Mouse (Mus musculus) heart, embryonic 13.5 days (tissue): ENCODE measurements at regions not wholly inside any gene's neighbourhood (a gene's known extent, or its start where the extent isn't known, plus 50 kb on each side); places are given as distances from the start of the nearest gene placed in this dataset.

Source experiments
- ATAC-seq: fragments of 200-750 bp; cut with Nextera tagmentation; 2 replicates; pipeline ENCODE4 v1.8.0; 2017; ENCODE audit warnings: moderate TSS enrichment; ENCODE audit not compliant: insufficient number of reproducible peaks, low FRiP score, low TSS enrichment; ENCODE audit errors: extremely low read depth
- H3K27ac ChIP-seq: fragments of 300-500 bp; sonication (generic); replicated peaks from 2 replicates; pipeline ENCODE4 v1.5.1; 2015; ENCODE audit warnings: moderate library complexity, mild to moderate bottlenecking, inconsistent platforms
- H3K27me3 ChIP-seq: fragments of 300-500 bp; sonication (generic); replicated peaks from 2 replicates; pipeline ENCODE4 v1.6.1; 2015; ENCODE audit warnings: mild to moderate bottlenecking, inconsistent platforms
- H3K36me3 ChIP-seq: fragments of 300-500 bp; sonication (generic); 2 replicates; pipeline ENCODE4 v1.6.1; 2015; ENCODE audit warnings: mild to moderate bottlenecking, inconsistent platforms
- H3K4me1 ChIP-seq: fragments of 300-500 bp; sonication (generic); 2 replicates; pipeline ENCODE4 v1.6.1; 2015; ENCODE audit warnings: inconsistent platforms
- H3K4me2 ChIP-seq: fragments of 300-500 bp; sonication (generic); 2 replicates; pipeline ENCODE4 v1.6.1; 2015; ENCODE audit warnings: inconsistent platforms, mild to moderate bottlenecking, moderate library complexity
- H3K4me3 ChIP-seq: fragments of 300-500 bp; sonication (generic); 2 replicates; pipeline ENCODE4 v1.5.1; 2015; ENCODE audit warnings: moderate library complexity, mild to moderate bottlenecking, inconsistent platforms
- H3K9ac ChIP-seq: fragments of 300-500 bp; sonication (generic); 2 replicates; pipeline ENCODE4 v1.6.1; 2015; ENCODE audit warnings: inconsistent platforms, mild to moderate bottlenecking, moderate library complexity
- H3K9me3 ChIP-seq: fragments of 300-500 bp; sonication (generic); 2 replicates; pipeline ENCODE4 v1.6.1; 2016; ENCODE audit warnings: inconsistent platforms
- WGBS: fragments of 180-500 bp; shearing (Covaris S2); methylation state at CpG from one replicate; pipeline ENCODE4 v1.1.7; 2015; ENCODE audit warnings: mixed read lengths; 5-methylcytosine and 5-hydroxymethylcytosine counted together

DNA sequence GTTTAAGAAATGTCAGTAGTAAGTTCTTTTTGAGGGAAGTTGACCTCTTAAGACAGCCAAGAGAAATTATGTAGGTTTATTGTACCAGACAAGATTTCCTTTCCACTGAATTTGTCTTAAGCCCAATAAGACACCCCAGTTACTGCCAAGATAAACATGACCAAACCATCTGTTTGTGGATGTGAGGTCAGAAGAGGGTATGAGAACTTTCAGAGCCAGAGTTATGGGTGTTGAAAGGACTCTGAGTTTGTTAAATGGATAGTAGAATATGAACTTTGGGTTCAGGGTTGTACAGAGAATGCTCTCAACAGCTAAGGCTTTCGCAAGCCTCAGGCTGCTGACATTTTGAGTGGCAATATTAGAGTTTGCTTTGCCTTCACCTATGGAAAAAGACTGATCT lies 287.7 kb upstream of the Rarb start:
- no peak overlapping the region for H3K4me3 ChIP-seq
- H3K36me3 ChIP-seq: no peaks in the 10 kb centered on the region
- no peak overlapping the region for H3K27ac ChIP-seq
- 68% methylated on average over 1 of the region's 1 CpGs for WGBS
- H3K4me1 ChIP-seq: no peaks in the 10 kb centered on the region
- H3K9me3 ChIP-seq: no peaks in the 10 kb centered on the region
- no peaks in the 10 kb centered on the region for H3K27me3 ChIP-seq
- no peak for ATAC-seq
- no peak overlapping the region for H3K9ac ChIP-seq
- no peak overlapping the region for H3K4me2 ChIP-seq

- Histone ChIP-seq H3K27ac (no peak overlapping the region), H3K9ac (no peak overlapping the region), H3K4me2 (no peak overlapping the region), H3K4me1 (no peaks in the 10 kb centered on the region), H3K36me3 (no peaks in the 10 kb centered on the region), H3K4me3 (no peak overlapping the region), H3K9me3 (no peaks in the 10 kb centered on the region), H3K27me3 (no peaks in the 10 kb centered on the region)
- no peak for ATAC-seq
These were observed 283.5 kb upstream of the Rarb start for GRCm38 (mm10) chr14:17102486-17102885.

DNA sequence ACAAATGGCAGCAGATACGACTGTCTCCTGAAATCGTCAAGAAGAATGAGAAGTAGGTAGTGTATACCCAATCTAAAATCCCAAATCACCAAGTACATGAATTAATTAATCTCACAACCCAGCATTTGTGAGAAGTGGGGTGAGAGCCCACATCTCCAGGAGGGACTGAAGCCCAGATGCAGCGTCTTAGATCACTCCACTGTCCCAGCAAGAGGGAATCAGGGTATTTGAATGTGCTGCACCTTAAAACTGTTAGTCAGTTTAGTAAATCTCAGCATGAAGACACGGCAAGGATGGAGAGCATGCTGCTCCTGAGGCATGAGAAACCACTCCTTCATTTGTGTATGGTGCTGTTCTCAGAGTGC lies 271.6 kb upstream of the Rarb start:
- WGBS: 43% methylated on average over 4 of the region's 4 CpGs
- no peak for ATAC-seq
- Histone ChIP-seq H3K36me3 (no peaks in the 10 kb centered on the region), H3K27ac (no peak overlapping the region), H3K4me1 (peaks cover 14% of the 10 kb centered on the region; the same call in 1 of the 2 replicates), H3K4me2 (no peak overlapping the region), H3K9ac (no peak overlapping the region), H3K9me3 (no peaks in the 10 kb centered on the region), H3K27me3 (no peaks in the 10 kb centered on the region), H3K4me3 (no peak overlapping the region)

DNA sequence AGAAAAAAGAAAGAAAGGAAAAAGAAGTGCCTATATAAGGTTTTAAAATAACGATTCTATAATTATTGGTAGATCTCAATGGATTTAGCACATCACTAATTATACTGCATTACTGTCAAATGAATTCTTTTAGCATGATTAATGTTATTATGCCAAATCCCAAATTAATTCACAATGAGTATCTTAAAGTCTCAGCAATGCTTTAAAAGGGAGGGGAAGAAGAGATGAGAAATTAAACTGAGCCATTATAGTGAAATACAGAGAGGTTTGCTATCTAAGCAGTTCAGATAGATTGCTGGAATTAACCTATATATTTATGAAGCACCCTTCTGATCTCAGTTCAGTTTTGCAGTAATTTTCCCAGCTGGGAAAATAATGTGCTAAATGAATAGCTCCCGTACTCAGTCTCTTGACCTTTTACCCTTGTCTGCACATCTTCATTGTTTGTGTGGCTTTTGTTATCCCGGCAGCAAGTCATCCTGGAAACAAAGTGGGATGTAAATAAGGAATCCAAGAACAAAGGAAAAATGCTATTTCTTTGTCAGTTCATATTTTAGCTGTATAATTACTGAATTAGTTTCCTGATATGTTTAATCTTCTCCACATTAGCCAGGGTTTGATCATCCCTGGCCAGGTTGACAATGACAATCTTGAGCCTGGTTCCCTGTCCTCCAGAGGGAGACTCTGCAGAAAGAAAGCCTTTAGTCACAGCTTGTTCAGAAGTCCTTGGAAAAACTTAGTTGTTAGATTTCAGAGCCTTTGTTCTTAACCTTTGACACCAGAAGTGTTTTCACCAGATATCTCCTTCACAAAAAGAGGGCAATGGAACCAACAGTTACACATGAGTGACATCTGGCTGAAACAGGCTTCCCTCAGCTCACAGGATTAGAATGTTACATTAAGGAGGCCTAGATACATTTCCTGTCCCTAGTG lies 270.9 kb upstream of the Rarb start:
- H3K4me2 ChIP-seq: no peak overlapping the region
- 37% methylated on average over 3 of the region's 3 CpGs for WGBS
- H3K4me1 ChIP-seq: peaks cover 14% of the 10 kb centered on the region; the same call in 1 of the 2 replicates
- H3K9ac ChIP-seq: no peak overlapping the region
- no peak for ATAC-seq
- no peaks in the 10 kb centered on the region for H3K36me3 ChIP-seq
- H3K27ac ChIP-seq: no peak overlapping the region
- H3K4me3 ChIP-seq: no peak overlapping the region
- no peaks in the 10 kb centered on the region for H3K27me3 ChIP-seq
- H3K9me3 ChIP-seq: no peaks in the 10 kb centered on the region

DNA sequence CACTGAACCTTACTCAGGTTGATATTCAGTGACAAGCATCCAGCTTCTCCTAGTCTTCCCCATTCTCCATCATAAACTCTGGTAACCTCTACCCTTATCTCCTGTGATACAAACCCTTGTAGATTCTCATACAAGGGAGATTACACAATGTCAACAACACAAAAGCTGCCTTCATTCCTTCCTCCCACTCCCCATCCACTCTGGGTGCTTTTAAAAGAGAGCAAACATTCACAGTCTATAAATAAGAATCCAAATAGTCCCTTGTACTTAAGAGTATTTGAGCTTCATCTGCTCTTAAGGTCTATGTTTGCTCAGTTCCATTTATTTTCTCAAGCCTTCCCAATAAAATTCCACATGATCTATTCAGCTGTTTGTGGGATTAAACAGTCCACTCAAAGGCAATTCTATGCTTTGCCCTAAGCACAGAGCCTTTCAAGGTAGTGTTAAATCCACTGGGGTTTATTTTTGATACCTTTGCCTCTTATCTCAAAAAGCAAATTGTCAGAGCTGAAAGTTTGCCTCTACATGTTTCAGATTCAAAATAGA lies 270.2 kb upstream of the Rarb start:
- H3K4me2 ChIP-seq: no peak overlapping the region
- ATAC-seq: no peak

DNA sequence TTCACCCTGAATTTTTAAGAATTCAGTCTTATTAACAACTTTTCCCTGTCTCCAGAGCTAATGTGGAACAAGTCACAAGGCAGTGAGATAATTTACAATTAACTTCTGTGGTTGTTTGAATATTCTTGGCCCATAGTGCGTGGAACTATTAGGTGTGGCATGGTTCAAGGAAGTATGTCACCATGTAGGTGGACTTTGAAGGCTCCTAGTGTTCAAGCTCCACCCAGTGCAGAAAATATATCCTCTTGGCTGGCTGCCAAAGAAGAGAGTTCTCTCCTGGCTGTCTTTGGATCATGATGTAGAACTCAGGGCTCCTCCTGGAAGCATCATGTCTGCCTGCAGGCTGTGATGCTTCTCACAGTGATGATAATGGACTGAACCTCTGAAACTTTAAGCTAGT lies 268.9 kb upstream of the Rarb start:
- Histone ChIP-seq H3K36me3 (no peaks in the 10 kb centered on the region), H3K4me2 (no peak overlapping the region), H3K27ac (no peak overlapping the region), H3K27me3 (no peaks in the 10 kb centered on the region), H3K4me3 (no peak overlapping the region), H3K9ac (no peak overlapping the region), H3K9me3 (no peaks in the 10 kb centered on the region), H3K4me1 (peaks cover 14% of the 10 kb centered on the region; the same call in 1 of the 2 replicates)
- no peak for ATAC-seq
- WGBS: 76% methylated on average over 1 of the region's 1 CpGs

More for the DNA sequence above, 270.2 kb upstream of the Rarb start:
- H3K27ac ChIP-seq: no peak overlapping the region
- no peaks in the 10 kb centered on the region for H3K27me3 ChIP-seq
- peaks cover 14% of the 10 kb centered on the region; the same call in 1 of the 2 replicates for H3K4me1 ChIP-seq
- H3K9ac ChIP-seq: no peak overlapping the region
- no peaks in the 10 kb centered on the region for H3K9me3 ChIP-seq
- H3K4me3 ChIP-seq: no peak overlapping the region
- no peaks in the 10 kb centered on the region for H3K36me3 ChIP-seq

- 73% methylated on average over 2 of the region's 2 CpGs for WGBS
These were observed 265.0 kb upstream of the Rarb start for GRCm38 (mm10) chr14:17083907-17084306.

GRCm38 (mm10) chr14:17081904-17082303 lies 262.9 kb upstream of the Rarb start:
- no peaks in the 10 kb centered on the region for H3K36me3 ChIP-seq
- H3K4me2 ChIP-seq: no peak overlapping the region
- H3K27me3 ChIP-seq: no peaks in the 10 kb centered on the region

More at GRCm38 (mm10) chr14:17083907-17084306, 265.0 kb upstream of the Rarb start:
- Histone ChIP-seq H3K9me3 (no peaks in the 10 kb centered on the region), H3K36me3 (no peaks in the 10 kb centered on the region), H3K4me3 (no peak overlapping the region), H3K27ac (no peak overlapping the region), H3K4me2 (no peak overlapping the region), H3K27me3 (no peaks in the 10 kb centered on the region), H3K4me1 (no peaks in the 10 kb centered on the region), H3K9ac (no peak overlapping the region)
- ATAC-seq: no peak

DNA sequence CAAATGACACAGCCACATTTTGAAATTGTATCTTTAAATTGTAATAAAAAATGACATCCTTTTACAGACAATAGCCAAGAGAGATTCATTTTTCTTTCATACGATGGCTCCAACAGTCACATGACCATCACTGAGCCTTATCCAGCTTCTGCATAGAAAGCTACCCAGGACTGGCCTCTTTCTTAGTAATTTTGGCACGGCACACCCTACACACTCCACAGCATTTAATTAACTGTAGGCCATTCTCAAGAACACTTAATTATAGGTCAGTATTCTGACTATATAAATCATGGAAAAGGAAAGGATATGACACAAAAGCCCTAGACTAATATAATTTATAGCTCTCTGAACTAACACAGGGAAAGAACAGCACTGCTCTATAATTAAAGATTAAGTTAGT lies 260.6 kb upstream of the Rarb start:
- no peak overlapping the region for H3K4me2 ChIP-seq
- no peak overlapping the region for H3K4me3 ChIP-seq
- no peak for ATAC-seq
- H3K27me3 ChIP-seq: no peaks in the 10 kb centered on the region
- H3K36me3 ChIP-seq: no peaks in the 10 kb centered on the region
- WGBS: 68% methylated on average over 2 of the region's 2 CpGs
- no peaks in the 10 kb centered on the region for H3K9me3 ChIP-seq
- no peak overlapping the region for H3K27ac ChIP-seq
- no peak overlapping the region for H3K9ac ChIP-seq
- no peaks in the 10 kb centered on the region for H3K4me1 ChIP-seq

More at GRCm38 (mm10) chr14:17081904-17082303, 262.9 kb upstream of the Rarb start:
- no peaks in the 10 kb centered on the region for H3K9me3 ChIP-seq
- no peaks in the 10 kb centered on the region for H3K4me1 ChIP-seq
- H3K27ac ChIP-seq: no peak overlapping the region
- ATAC-seq: no peak
- WGBS: 50% methylated on average over 2 of the region's 2 CpGs
- no peak overlapping the region for H3K4me3 ChIP-seq
- no peak overlapping the region for H3K9ac ChIP-seq

DNA sequence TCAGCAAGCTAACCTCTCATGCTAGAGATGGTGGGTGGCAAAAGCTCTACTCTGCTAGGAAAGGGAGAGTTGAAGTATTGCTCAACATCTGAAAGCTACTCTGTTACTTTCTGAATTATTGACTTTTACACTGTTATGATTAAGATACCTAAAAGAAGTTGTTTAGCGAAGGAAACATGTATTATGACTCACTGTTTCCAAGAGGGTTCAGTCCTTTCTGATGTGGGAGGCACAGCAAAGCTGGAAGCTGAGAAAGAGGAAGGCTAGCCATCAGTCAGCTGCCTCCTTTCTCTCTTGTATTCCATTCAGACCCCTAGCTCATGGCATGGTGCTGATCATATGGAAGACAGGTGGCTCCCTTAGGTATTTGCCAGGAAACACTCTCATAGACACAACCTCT lies 242.4 kb upstream of the Rarb start:
- Histone ChIP-seq H3K27ac (no peak overlapping the region), H3K9me3 (no peaks in the 10 kb centered on the region), H3K4me2 (no peak overlapping the region), H3K27me3 (no peaks in the 10 kb centered on the region), H3K9ac (no peak overlapping the region), H3K4me1 (no peaks in the 10 kb centered on the region), H3K36me3 (no peaks in the 10 kb centered on the region), H3K4me3 (no peak overlapping the region)
- no peak for ATAC-seq
- 53% methylated on average over 1 of the region's 1 CpGs for WGBS

GRCm38 (mm10) chr14:17058438-17058837 lies 239.5 kb upstream of the Rarb start:
- Histone ChIP-seq H3K9ac (no peak overlapping the region), H3K4me1 (no peaks in the 10 kb centered on the region), H3K4me3 (no peak overlapping the region), H3K9me3 (no peaks in the 10 kb centered on the region), H3K27ac (no peak overlapping the region), H3K36me3 (no peaks in the 10 kb centered on the region), H3K4me2 (no peak overlapping the region), H3K27me3 (no peaks in the 10 kb centered on the region)
- WGBS: 94% methylated on average over 1 of the region's 1 CpGs
- no peak for ATAC-seq

DNA sequence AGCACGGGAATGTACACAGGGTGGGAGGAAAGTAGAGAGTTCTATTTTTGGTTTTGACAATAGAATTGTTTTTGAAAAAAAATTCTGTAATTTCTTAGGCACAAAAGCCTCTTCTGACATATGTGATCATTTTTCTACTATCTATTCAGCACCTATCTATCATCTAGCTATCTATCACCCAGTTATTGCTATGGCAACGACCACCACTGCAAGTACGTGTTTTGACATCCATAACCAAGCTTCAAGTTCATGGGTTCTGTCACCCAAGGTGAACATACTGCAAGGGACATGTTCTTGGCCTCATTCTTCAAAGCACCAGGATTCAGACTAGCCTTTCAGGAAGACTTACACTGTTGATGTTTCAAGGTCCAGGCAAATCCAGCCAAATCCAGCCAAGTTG lies 238.4 kb upstream of the Rarb start:
- no peaks in the 10 kb centered on the region for H3K27me3 ChIP-seq
- H3K36me3 ChIP-seq: no peaks in the 10 kb centered on the region
- no peaks in the 10 kb centered on the region for H3K4me1 ChIP-seq
- H3K27ac ChIP-seq: no peak overlapping the region
- 86% methylated on average over 3 of the region's 3 CpGs for WGBS
- no peak for ATAC-seq
- H3K9ac ChIP-seq: no peak overlapping the region
- no peaks in the 10 kb centered on the region for H3K9me3 ChIP-seq
- no peak overlapping the region for H3K4me2 ChIP-seq
- no peak overlapping the region for H3K4me3 ChIP-seq
